In genomic region chr10:80936135-80936809, GRCm38 (mm10) we compare ENCODE assay signal across 8 mouse cellular contexts. TPM values are rescaled to one million over a fixed set of nuclear protein-coding genes. Genes with fewer than 3 reads are reported as not detected.
DNase-seq lines count a peak whose midpoint lies in the region; ATAC-seq and TF ChIP-seq lines count a peak whose summit lies in the region.

No protein-coding gene starts in this region.

- no peaks in the 10 kb centered on the region for H3K27me3 ChIP-seq in intestine, postnatal 0 days (replicated peaks; ENCODE audit: control insufficient read depth, insufficient read depth, low read length)
- peaks cover 63% of the 10 kb centered on the region for H3K27me3 ChIP-seq in liver, embryonic 16.5 days (ENCODE audit: control insufficient read depth, insufficient read depth, low read depth, low read length)

- peak overlapping the region; percentile 30 for H3K4me3 ChIP-seq in layer of hippocampus, adult 2 months
- H3K4me3 ChIP-seq in intestine, postnatal 0 days (ENCODE audit: low read depth, low read length) = peak overlapping the region; percentile 21; the same call in 1 of the 2 replicates
- H3K4me3 ChIP-seq in liver, embryonic 16.5 days (ENCODE audit: low read depth, low read length) = 0 out of 2 replicates have a peak overlapping the region, but pooled peaks have one; percentile 18

- 11% methylated on average over 34 of the region's 37 CpGs for WGBS in intestine, postnatal 0 days
- WGBS in liver, embryonic 16.5 days (ENCODE audit: insufficient replicate concordance) = 3% methylated on average over 37 of the region's 37 CpGs

- H3K27ac ChIP-seq in layer of hippocampus, adult 2 months = peak overlapping the region; percentile 40
- no peak overlapping the region for H3K27ac ChIP-seq in intestine, postnatal 0 days (ENCODE audit: low read depth, low read length)
- no peak overlapping the region for H3K27ac ChIP-seq in liver, embryonic 16.5 days (ENCODE audit: low read length)

- peak overlapping the region; percentile 65 for H3K4me2 ChIP-seq in intestine, postnatal 0 days (replicated peaks; ENCODE audit: low read depth)
- H3K4me2 ChIP-seq in liver, embryonic 16.5 days (ENCODE audit: low read depth, low read length) = peak overlapping the region; percentile 35

- ATAC-seq in intestine, postnatal 0 days = no peak
- ATAC-seq in liver, embryonic 16.5 days (ENCODE audit: low read depth) = peak; percentile 30; the same call in 1 of the 2 replicates
- no peak for ATAC-seq in erythroblast, adult 5-6 weeks (replicated peaks; ENCODE audit: low FRiP score, poor library complexity, severe bottlenecking)

- TF ChIP-seq POLR2A in brain, embryonic 14.5 days (IDR thresholded peaks at IDR 0.05; ENCODE audit: borderline replicate concordance, extremely low read depth, insufficient read depth, insufficient read length, poor library complexity, severe bottlenecking) = no peak

- H3K9ac ChIP-seq in intestine, postnatal 0 days (ENCODE audit: low read depth, low read length) = peak overlapping the region; percentile 18; the same call in 1 of the 2 replicates
- no peak overlapping the region for H3K9ac ChIP-seq in liver, embryonic 16.5 days (ENCODE audit: low read depth, low read length)

- H3K9me3 ChIP-seq in intestine, postnatal 0 days (ENCODE audit: control insufficient read depth) = no peaks in the 10 kb centered on the region
- no peaks in the 10 kb centered on the region for H3K9me3 ChIP-seq in liver, embryonic 16.5 days (replicated peaks; ENCODE audit: control insufficient read depth, low read length)

- H3K4me1 ChIP-seq in intestine, postnatal 0 days (replicated peaks; ENCODE audit: control insufficient read depth, insufficient read depth, low read length) = peaks cover 49% of the 10 kb centered on the region
- peaks cover 52% of the 10 kb centered on the region for H3K4me1 ChIP-seq in liver, embryonic 16.5 days (ENCODE audit: control insufficient read depth, low read depth, low read length)

- TF ChIP-seq CTCF in layer of hippocampus, adult 2 months (conservative IDR thresholded peaks at IDR 0.05) = no peak
- no peak for TF ChIP-seq CTCF in brain, embryonic 14.5 days (IDR thresholded peaks at IDR 0.05; ENCODE audit: borderline replicate concordance, extremely low read depth, insufficient read depth, insufficient read length)
- no peak for TF ChIP-seq CTCF in intestine, postnatal 0 days (IDR thresholded peaks at IDR 0.05; ENCODE audit: low read depth)

- DNase-seq in layer of hippocampus, adult 2 months (ENCODE audit: low spot score in 2 of 2) = peak; percentile 34 to 51
- no peak for DNase-seq in layer of hippocampus, adult 18-20 months (ENCODE audit: low spot score in 2 of 2)
- peak; percentile 92 for DNase-seq in brain, embryonic 14.5 days (ENCODE audit: low read depth)
- peak; percentile 78 for DNase-seq in gastrocnemius, postnatal 10 days
- peak; percentile 71 for DNase-seq in ovary, adult 18-20 months (ENCODE audit: low spot score)

- H3K36me3 ChIP-seq in intestine, postnatal 0 days (ENCODE audit: control insufficient read depth, insufficient read depth) = no peaks in the 10 kb centered on the region
- no peaks in the 10 kb centered on the region for H3K36me3 ChIP-seq in liver, embryonic 16.5 days (ENCODE audit: control insufficient read depth, insufficient read depth)

RNA-seq across cellular contexts. Expression of gene Gadd45b, which starts 6.4 kb away (rescaled TPM):
- total RNA-seq in layer of hippocampus, adult 2 months (2021) = 10 to 100 TPM; 17.0 to 17.5 TPM
- 10 to 100 TPM; 24.9 to 28.1 TPM for total RNA-seq in layer of hippocampus, adult 18-20 months (2021)
- polyA plus RNA-seq in brain, embryonic 14.5 days (2012; rRNA removed) = 8.4 and 8.5 TPM in 2 replicates
- 10 to 100 TPM in 1 of 2 experiments, 1 to 10 TPM in 1; 9.0 to 15.9 TPM for total RNA-seq in gastrocnemius, postnatal 10 days (2021)
- polyA plus RNA-seq in intestine, postnatal 0 days (2015; fragmentation: Nextera tagmentation; extraction: Ambion mirVana) = 19.9 and 20.1 TPM in 2 replicates
- 4.0 and 5.0 TPM in 2 replicates for polyA plus RNA-seq in liver, embryonic 16.5 days (2015; fragmentation: Nextera tagmentation; extraction: Ambion mirVana)
- total RNA-seq in erythroblast, adult 5-6 weeks (2015; ENCODE audit: low replicate concordance) = 2.3 and 10.6 TPM in 2 replicates
- 3.2 and 4.9 TPM in 2 replicates for total RNA-seq in erythroblast, adult 5-6 weeks (2017; ENCODE audit: low replicate concordance)

RNA-seq across cellular contexts. Expression of gene Lmnb2, which starts 18.2 kb away (rescaled TPM):
- 10 to 100 TPM; 20.8 to 21.9 TPM for total RNA-seq in layer of hippocampus, adult 2 months (2021)
- total RNA-seq in layer of hippocampus, adult 18-20 months (2021) = 10 to 100 TPM; 19.5 to 22.3 TPM
- 58.8 and 72.3 TPM in 2 replicates for polyA plus RNA-seq in brain, embryonic 14.5 days (2012; rRNA removed)
- 10 to 100 TPM; 24.0 to 28.1 TPM for total RNA-seq in gastrocnemius, postnatal 10 days (2021)
- polyA plus RNA-seq in intestine, postnatal 0 days (2015; fragmentation: Nextera tagmentation; extraction: Ambion mirVana) = 12.5 and 12.9 TPM in 2 replicates
- 10.3 TPM in 2 replicates for polyA plus RNA-seq in liver, embryonic 16.5 days (2015; fragmentation: Nextera tagmentation; extraction: Ambion mirVana)
- total RNA-seq in erythroblast, adult 5-6 weeks (2015; ENCODE audit: low replicate concordance) = 2.7 and 7.3 TPM in 2 replicates
- 9.3 and 9.7 TPM in 2 replicates for total RNA-seq in erythroblast, adult 5-6 weeks (2017; ENCODE audit: low replicate concordance)

RNA-seq across cellular contexts. Expression of gene Timm13, which starts 35.5 kb away (rescaled TPM):
- 100 to 1,000 TPM; 134 to 145 TPM for total RNA-seq in layer of hippocampus, adult 2 months (2021)
- total RNA-seq in layer of hippocampus, adult 18-20 months (2021) = 100 to 1,000 TPM; 136 to 144 TPM
- 174 and 253 TPM in 2 replicates for polyA plus RNA-seq in brain, embryonic 14.5 days (2012; rRNA removed)
- total RNA-seq in gastrocnemius, postnatal 10 days (2021) = 100 to 1,000 TPM; 113 to 127 TPM
- 358 and 367 TPM in 2 replicates for polyA plus RNA-seq in intestine, postnatal 0 days (2015; fragmentation: Nextera tagmentation; extraction: Ambion mirVana)
- polyA plus RNA-seq in liver, embryonic 16.5 days (2015; fragmentation: Nextera tagmentation; extraction: Ambion mirVana) = 151 and 160 TPM in 2 replicates
- total RNA-seq in erythroblast, adult 5-6 weeks (2015; ENCODE audit: low replicate concordance) = 12.1 and 17.6 TPM in 2 replicates
- total RNA-seq in erythroblast, adult 5-6 weeks (2017; ENCODE audit: low replicate concordance) = 14.1 and 24.7 TPM in 2 replicates

Comparison
In these comparisons a context has a peak if more than half of its experiments do, and no peak if none do; other contexts are left out.
1. DNase-seq: peak in layer of hippocampus, adult 2 months (2 of 2), brain, embryonic 14.5 days (single experiment), gastrocnemius, postnatal 10 days (single experiment) and ovary, adult 18-20 months (single experiment); none in layer of hippocampus, adult 18-20 months (0 of 2).
2. RNA of gene Timm13, which starts 35.5 kb away (total RNA-seq): 134 to 145 TPM in layer of hippocampus, adult 2 months, 136 to 144 TPM in layer of hippocampus, adult 18-20 months and 113 to 127 TPM in gastrocnemius, postnatal 10 days; 12.1 to 24.7 TPM in erythroblast, adult 5-6 weeks; every median in the first group is over 4 times any median in the second.
3. Peak in every context shown above with its lines, with median percentiles within 50 percentile points of each other: H3K4me3 ChIP-seq.